Mouse (Mus musculus): ENCODE data around the gene Syne3.

DNA sequence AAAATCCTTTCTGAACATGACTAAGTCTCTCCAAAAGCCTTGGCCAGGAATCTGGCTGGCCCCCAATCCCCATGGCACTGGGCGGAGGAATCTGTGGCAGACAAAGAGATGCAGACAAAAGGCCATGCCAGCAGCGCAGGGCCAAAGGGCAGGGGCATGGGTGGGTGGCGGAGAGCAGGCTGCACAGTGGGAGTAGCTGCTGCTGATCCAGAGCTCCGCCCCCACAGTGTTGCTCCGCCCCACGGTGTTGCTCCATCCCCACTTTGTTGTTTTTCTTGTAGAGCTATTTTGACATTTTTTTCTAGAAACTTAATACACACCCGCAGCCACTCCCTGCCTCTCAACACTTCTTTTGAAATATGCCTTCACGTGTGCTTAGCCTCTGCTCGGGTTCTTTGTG is 31.2 kb downstream of the Syne3 start:
- TF ChIP-seq CTCF (IDR thresholded peaks at IDR 0.05; ENCODE audit: control insufficient read depth, insufficient read depth, low read length) (no peak), POLR2A (IDR thresholded peaks at IDR 0.05; ENCODE audit: borderline replicate concordance, control insufficient read depth, low read depth, low read length) (no peak)
